Mouse (Mus musculus) heart, embryonic 16.5 days (tissue): ENCODE measurements around the gene Kcnq2. TPM values are rescaled to one million over a fixed set of nuclear protein-coding genes. Genes with fewer than 3 reads are reported as not detected.
A peak's percentile ranks its signal among the peaks of the same experiment; 100 is the strongest.

Experiments
- ATAC-seq: fragments of 200-750 bp; cut with Nextera tagmentation; replicated peaks from 2 replicates; pipeline ENCODE4 v1.8.0; 2017; ENCODE audit warnings: moderate number of reproducible peaks; ENCODE audit not compliant: insufficient read depth, low FRiP score; ENCODE audit errors: extremely low read depth
- H3K27ac ChIP-seq: fragments of 300-500 bp; sonication (generic); 2 replicates; pipeline ENCODE4 v1.5.1; 2014; ENCODE audit warnings: mild to moderate bottlenecking, low read length, control low read depth, moderate library complexity
- H3K27me3 ChIP-seq: fragments of 300-500 bp; sonication (generic); 2 replicates; pipeline ENCODE4 v1.6.1; 2014; ENCODE audit warnings: low read length, mixed read lengths; ENCODE audit not compliant: control insufficient read depth, insufficient read depth
- H3K36me3 ChIP-seq: fragments of 300-500 bp; sonication (generic); 2 replicates; pipeline ENCODE4 v1.6.1; 2014; ENCODE audit not compliant: control insufficient read depth, insufficient read depth
- H3K4me1 ChIP-seq: fragments of 300-500 bp; sonication (generic); 2 replicates; pipeline ENCODE4 v1.6.1; 2014; ENCODE audit warnings: low read length, mixed read lengths; ENCODE audit not compliant: control insufficient read depth, insufficient read depth
- H3K4me2 ChIP-seq: fragments of 300-500 bp; sonication (generic); 2 replicates; pipeline ENCODE4 v1.6.1; 2014; ENCODE audit warnings: low read depth, mild to moderate bottlenecking, control low read depth, low read length
- H3K4me3 ChIP-seq: fragments of 300-500 bp; sonication (generic); 2 replicates; pipeline ENCODE4 v1.5.1; 2014; ENCODE audit warnings: mild to moderate bottlenecking, control low read depth, low read length
- H3K9ac ChIP-seq: fragments of 300-500 bp; sonication (generic); 2 replicates; pipeline ENCODE4 v1.6.1; 2014; ENCODE audit warnings: low read length, control low read depth
- H3K9me3 ChIP-seq: fragments of 300-500 bp; sonication (generic); replicated peaks from 2 replicates; pipeline ENCODE4 v1.6.1; 2016; ENCODE audit warnings: low read length; ENCODE audit not compliant: control insufficient read depth
- WGBS: fragments of 180-500 bp; shearing (Covaris S2); extraction: QIAGEN DNeasy Blood & Tissue Kit; methylation state at CpG from one replicate; pipeline ENCODE4 v1.1.7; 2014; 5-methylcytosine and 5-hydroxymethylcytosine counted together
- polyA plus RNA-seq: library from polyadenylated mRNA; unstranded; fragments of >200 nt; fragmentation: Nextera tagmentation; extraction: Ambion mirVana; gene quantifications from 2 replicates; pipeline ENCODE4 v1.2.1, GENCODE M21; 2015

Gene Kcnq2
- polyA plus RNA-seq, 1 experiment from 2014 or later = 0.11 TPM

DNA sequence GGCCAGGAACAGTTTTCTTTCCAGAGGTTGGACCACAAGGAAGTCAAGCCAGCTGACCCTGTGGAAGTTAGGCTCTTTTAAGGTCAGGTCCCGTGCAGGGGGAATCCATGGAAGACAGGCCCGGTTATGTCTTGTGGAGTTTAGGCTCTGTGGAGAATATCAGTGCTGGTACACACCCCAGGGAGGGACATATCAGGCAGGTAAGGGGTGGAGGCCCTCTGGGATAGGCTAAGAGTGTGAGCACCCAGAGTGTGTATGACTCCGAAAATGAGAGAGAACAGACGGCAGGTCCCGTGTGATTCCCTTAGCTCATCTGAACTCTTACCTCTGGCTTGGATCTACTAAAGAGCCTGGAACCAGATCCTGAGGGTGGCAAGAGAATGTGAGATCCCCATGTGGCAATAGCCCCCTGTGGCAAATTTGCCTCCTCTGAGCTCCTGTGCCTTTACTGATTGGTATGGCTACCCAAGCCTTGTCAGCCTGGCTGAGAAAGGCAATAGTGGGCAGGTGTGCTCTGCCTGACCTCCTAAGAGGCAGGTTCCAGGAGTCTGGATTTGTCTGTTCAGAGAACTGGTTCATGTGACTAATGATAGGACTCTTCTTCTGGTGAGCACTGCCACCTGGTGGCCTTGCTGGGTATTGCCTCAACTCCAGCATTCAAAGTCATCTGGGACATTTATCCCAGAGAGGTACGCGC lies 63.2 kb downstream of the Kcnq2 start:
- H3K4me1 ChIP-seq = no peaks in the 10 kb centered on the region
- H3K27ac ChIP-seq = no peak overlapping the region
- H3K9ac ChIP-seq = no peak overlapping the region
- no peaks in the 10 kb centered on the region for H3K36me3 ChIP-seq
- ATAC-seq = no peak
- no peak overlapping the region for H3K4me3 ChIP-seq
- H3K4me2 ChIP-seq = no peak overlapping the region
- 54% methylated on average over 7 of the region's 7 CpGs for WGBS
- no peaks in the 10 kb centered on the region for H3K9me3 ChIP-seq
- peaks cover 4% of the 10 kb centered on the region; the same call in 1 of the 2 replicates for H3K27me3 ChIP-seq

DNA sequence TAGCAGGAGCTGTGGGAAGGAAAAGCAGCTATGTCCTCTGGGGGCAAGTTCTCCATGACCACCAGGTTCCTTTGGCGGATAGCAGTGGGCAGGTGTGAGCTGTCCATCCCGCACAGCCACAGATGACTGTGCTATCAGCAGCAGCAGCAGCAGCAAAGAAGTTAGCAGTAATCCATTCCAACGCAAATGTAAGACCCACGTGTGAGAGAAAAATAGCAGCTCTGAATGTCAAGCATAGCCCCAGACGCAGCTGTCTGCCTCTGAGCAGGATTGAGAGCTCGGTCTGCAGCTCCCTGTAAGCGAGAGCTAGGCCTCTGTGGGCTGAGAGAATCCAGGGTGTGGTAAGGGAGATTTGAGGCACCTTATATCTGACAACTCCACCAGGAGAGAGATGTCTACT lies 65.0 kb downstream of the Kcnq2 start:
- no peak overlapping the region for H3K4me2 ChIP-seq
- 38% methylated on average over 7 of the region's 7 CpGs for WGBS
- ATAC-seq = no peak
- no peak overlapping the region for H3K9ac ChIP-seq
- H3K27ac ChIP-seq = no peak overlapping the region
- H3K4me1 ChIP-seq = no peaks in the 10 kb centered on the region
- H3K9me3 ChIP-seq = no peaks in the 10 kb centered on the region
- no peak overlapping the region for H3K4me3 ChIP-seq
- no peaks in the 10 kb centered on the region for H3K36me3 ChIP-seq
- H3K27me3 ChIP-seq = peaks cover 6% of the 10 kb centered on the region

DNA sequence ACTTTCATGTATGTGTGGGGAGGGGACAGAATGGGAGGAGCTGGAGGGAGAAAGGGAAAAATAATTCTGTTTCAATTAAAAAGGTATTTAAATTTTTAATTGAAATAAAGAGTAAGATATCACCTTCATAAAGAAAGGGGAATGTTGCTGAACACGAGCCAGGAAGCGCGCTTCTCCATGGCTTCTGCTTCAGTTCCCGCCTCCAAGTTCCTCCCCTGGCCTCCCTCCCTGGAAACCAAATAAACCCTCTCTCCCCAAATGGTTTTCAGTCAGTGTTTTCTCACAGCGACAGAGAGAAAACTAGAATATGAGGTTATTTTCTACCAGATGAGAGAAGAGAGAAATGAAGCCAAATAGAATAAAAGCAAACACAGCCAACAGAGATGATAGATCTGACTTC lies 66.6 kb downstream of the Kcnq2 start:
- Histone ChIP-seq H3K4me3 (no peak overlapping the region), H3K9ac (no peak overlapping the region), H3K4me2 (no peak overlapping the region), H3K4me1 (no peaks in the 10 kb centered on the region), H3K27me3 (peaks cover 10% of the 10 kb centered on the region), H3K36me3 (no peaks in the 10 kb centered on the region), H3K9me3 (no peaks in the 10 kb centered on the region), H3K27ac (no peak overlapping the region)
- WGBS = 64% methylated on average over 5 of the region's 5 CpGs
- no peak for ATAC-seq

DNA sequence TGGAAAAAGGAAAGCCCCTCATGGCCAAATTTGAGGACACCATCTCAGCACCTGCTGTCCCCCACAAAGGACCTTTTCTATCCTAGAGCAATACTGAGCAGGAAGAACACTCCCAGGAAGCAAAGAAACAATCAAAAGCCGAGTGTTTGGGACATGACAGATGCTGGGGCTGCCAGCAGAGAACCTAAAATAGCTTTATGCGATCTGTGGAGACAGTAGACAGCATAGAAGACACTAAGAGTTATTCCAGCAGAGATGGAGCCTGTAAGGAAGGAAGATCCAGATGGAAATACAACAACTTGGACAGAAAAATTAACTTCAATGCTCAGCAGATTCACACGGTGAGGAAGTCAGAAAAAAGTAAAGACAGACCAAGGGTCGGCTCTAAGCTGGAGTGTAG lies 69.3 kb downstream of the Kcnq2 start:
- WGBS = 40% methylated on average over 4 of the region's 4 CpGs
- H3K9me3 ChIP-seq = no peaks in the 10 kb centered on the region
- no peak overlapping the region for H3K27ac ChIP-seq
- H3K36me3 ChIP-seq = no peaks in the 10 kb centered on the region
- ATAC-seq = no peak
- no peak overlapping the region for H3K4me3 ChIP-seq
- peaks cover 14% of the 10 kb centered on the region for H3K27me3 ChIP-seq
- H3K4me2 ChIP-seq = no peak overlapping the region
- H3K4me1 ChIP-seq = no peaks in the 10 kb centered on the region
- H3K9ac ChIP-seq = no peak overlapping the region

DNA sequence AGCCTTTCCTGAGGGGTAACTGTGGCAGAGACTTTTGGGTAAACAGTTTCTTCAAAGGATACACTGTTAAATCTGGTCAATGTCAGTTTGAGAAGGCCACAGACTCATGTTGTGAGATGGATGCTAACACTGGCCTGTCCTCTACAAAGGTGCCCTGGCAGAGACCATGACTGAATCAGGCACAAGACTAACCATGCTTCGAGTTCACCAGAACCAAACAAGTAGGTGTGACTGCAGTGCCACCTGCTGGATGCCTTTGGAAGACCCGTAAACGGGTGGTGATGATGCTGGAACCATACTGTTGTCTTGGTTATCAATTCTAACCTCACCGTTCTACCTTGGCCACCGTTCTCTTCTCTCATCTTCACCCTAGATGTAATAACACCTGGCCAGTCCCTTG lies 75.0 kb downstream of the Kcnq2 start:
- H3K4me3 ChIP-seq = no peak overlapping the region
- no peaks in the 10 kb centered on the region for H3K4me1 ChIP-seq
- H3K9me3 ChIP-seq = no peaks in the 10 kb centered on the region
- H3K9ac ChIP-seq = no peak overlapping the region
- H3K4me2 ChIP-seq = no peak overlapping the region
- H3K27me3 ChIP-seq = peaks cover 26% of the 10 kb centered on the region
- no peak overlapping the region for H3K27ac ChIP-seq
- 0 out of 2 replicates have a peak, but pooled peaks have one; percentile 18 for ATAC-seq
- 13% methylated on average over 5 of the region's 5 CpGs for WGBS
- no peaks in the 10 kb centered on the region for H3K36me3 ChIP-seq

DNA sequence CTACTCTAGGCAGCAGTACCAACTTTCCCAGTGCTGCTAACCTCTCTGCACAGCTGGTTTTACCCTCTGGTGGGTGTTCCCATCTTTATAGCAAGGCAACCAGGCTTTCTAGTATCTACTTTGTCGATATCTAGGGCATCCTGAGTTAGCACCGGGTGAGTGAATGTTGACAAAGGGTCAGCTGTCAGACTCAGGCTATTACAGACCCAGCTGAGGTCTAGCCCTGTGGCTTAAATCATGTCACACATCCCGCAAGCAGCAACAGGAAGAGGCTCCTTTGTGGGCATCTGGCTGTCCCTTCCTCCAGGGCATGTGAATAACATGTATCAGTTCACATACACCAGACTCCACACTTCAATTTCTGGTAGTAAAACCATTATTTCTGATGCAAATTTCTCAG lies 76.9 kb downstream of the Kcnq2 start:
- H3K4me1 ChIP-seq = no peaks in the 10 kb centered on the region
- ATAC-seq = no peak
- H3K36me3 ChIP-seq = no peaks in the 10 kb centered on the region
- H3K9me3 ChIP-seq = no peaks in the 10 kb centered on the region
- 31% methylated on average over 3 of the region's 3 CpGs for WGBS
- no peak overlapping the region for H3K27ac ChIP-seq
- no peak overlapping the region for H3K4me3 ChIP-seq
- H3K4me2 ChIP-seq = no peak overlapping the region
- no peak overlapping the region for H3K9ac ChIP-seq
- H3K27me3 ChIP-seq = peaks cover 25% of the 10 kb centered on the region

DNA sequence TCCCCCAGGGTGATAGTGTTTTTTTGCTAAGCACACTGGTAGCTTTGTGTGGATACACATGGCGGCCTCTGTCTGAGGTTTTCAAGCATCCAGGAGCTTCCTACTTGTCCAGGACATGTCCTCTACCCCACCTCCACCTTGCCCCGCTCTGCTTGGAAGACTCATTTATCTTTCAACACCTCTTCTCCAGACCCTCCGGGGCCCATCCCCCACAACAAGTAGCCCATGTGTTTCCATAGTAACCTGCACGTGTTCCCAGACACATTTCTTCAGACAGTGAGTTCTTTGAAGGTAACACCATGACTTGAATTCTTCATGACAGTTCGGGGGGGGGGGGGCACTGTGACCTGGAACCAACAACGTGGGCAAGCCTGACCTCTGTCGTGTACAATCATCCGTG lies 77.8 kb downstream of the Kcnq2 start:
- Histone ChIP-seq H3K9ac (no peak overlapping the region), H3K27ac (no peak overlapping the region), H3K36me3 (no peaks in the 10 kb centered on the region), H3K4me3 (no peak overlapping the region), H3K4me1 (no peaks in the 10 kb centered on the region), H3K4me2 (no peak overlapping the region), H3K27me3 (peaks cover 25% of the 10 kb centered on the region), H3K9me3 (no peaks in the 10 kb centered on the region)
- no peak for ATAC-seq
- 41% methylated on average over 8 of the region's 8 CpGs for WGBS

DNA sequence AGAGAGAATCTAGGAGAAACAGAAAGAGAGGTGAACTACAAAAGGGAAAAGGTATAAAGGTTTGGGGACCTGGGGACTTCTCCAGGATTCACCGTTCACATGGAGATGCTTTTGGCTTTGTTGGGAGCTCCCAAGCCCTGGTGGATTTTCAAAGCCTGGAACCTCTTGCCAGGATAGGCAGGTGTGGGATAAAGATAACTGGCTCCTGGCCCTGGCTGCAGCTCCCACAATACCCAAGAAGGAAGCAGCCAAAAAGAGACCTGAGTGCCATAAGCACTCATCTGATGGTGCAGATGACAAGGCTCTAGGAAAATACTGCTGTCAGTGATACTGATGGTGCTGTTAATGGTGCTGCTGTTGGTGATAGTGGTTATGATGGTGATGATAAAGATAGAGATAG lies 82.9 kb downstream of the Kcnq2 start:
- no peak for ATAC-seq
- Histone ChIP-seq H3K4me3 (no peak overlapping the region), H3K9me3 (no peaks in the 10 kb centered on the region), H3K9ac (no peak overlapping the region), H3K27me3 (peaks cover 9% of the 10 kb centered on the region), H3K4me1 (no peaks in the 10 kb centered on the region), H3K36me3 (no peaks in the 10 kb centered on the region), H3K27ac (no peak overlapping the region), H3K4me2 (no peak overlapping the region)
- 83% methylated on average over 1 of the region's 1 CpGs for WGBS

DNA sequence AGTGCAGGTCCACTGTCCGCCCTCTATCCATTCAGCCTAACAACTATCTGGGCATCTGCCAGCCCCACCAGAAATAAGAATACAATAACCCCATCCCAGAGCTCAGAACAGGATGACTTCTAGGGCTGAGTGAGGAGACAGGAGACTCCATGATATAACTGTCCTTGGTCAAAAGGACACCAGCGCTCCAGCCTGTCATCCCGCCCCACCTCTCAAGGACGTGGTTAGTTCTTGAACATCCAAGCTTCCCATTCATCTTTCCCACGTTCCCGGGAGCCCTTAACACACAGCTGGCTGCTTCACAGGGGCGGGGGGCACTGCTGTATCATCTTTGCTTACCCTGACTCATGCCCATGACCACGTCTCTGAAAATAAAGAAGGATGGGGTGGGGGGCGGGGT lies 86.1 kb downstream of the Kcnq2 start:
- Histone ChIP-seq H3K4me2 (no peak overlapping the region), H3K4me3 (no peak overlapping the region), H3K27ac (no peak overlapping the region), H3K9ac (no peak overlapping the region), H3K36me3 (no peaks in the 10 kb centered on the region), H3K9me3 (no peaks in the 10 kb centered on the region), H3K4me1 (no peaks in the 10 kb centered on the region), H3K27me3 (peaks cover 1% of the 10 kb centered on the region; the same call in 1 of the 2 replicates)
- no peak for ATAC-seq
- WGBS = 79% methylated on average over 9 of the region's 9 CpGs
